Mouse (Mus musculus) neural tube, embryonic 14.5 days (tissue): ENCODE measurements around the gene 9130019O22Rik. TPM values are rescaled to one million over a fixed set of nuclear protein-coding genes. Genes with fewer than 3 reads are reported as not detected.
"Not testable (repeated sequence)": the region's sequence is repeated elsewhere in the genome, so short reads cannot be mapped to it uniquely, and the experiment has no call there.

Experiments
- ATAC-seq: fragments of 200-750 bp; cut with Nextera tagmentation; 2 replicates; pipeline ENCODE4 v1.8.0; 2017; ENCODE audit warnings: low read depth, mild to moderate bottlenecking, moderate TSS enrichment, moderate library complexity
- H3K27ac ChIP-seq: fragments of 300-500 bp; sonication (generic); 2 replicates; pipeline ENCODE4 v1.5.1; 2014; ENCODE audit warnings: low read depth, mild to moderate bottlenecking, control low read depth, low read length, moderate library complexity, mixed read lengths
- H3K27me3 ChIP-seq: fragments of 300-500 bp; sonication (generic); 2 replicates; pipeline ENCODE4 v1.6.1; 2014; ENCODE audit warnings: low read length; ENCODE audit not compliant: control insufficient read depth, insufficient read depth
- H3K36me3 ChIP-seq: fragments of 300-500 bp; sonication (generic); 2 replicates; pipeline ENCODE4 v1.6.1; 2014; ENCODE audit warnings: low read length, mixed read lengths; ENCODE audit not compliant: control insufficient read depth, insufficient read depth
- H3K4me1 ChIP-seq: fragments of 300-500 bp; sonication (generic); 2 replicates; pipeline ENCODE4 v1.6.1; 2014; ENCODE audit warnings: low read length; ENCODE audit not compliant: control insufficient read depth, insufficient read depth
- H3K4me2 ChIP-seq: fragments of 300-500 bp; sonication (generic); 2 replicates; pipeline ENCODE4 v1.6.1; 2014; ENCODE audit warnings: mild to moderate bottlenecking, low read depth, low read length, control low read depth
- H3K4me3 ChIP-seq: fragments of 300-500 bp; sonication (generic); 2 replicates; pipeline ENCODE4 v1.5.1; 2014; ENCODE audit warnings: low read depth, low read length, control low read depth, mixed read lengths
- H3K9ac ChIP-seq: fragments of 300-500 bp; sonication (generic); replicated peaks from 2 replicates; pipeline ENCODE4 v1.6.1; 2014; ENCODE audit warnings: low read depth, mild to moderate bottlenecking, control low read depth, low read length, mixed read lengths
- H3K9me3 ChIP-seq: fragments of 300-500 bp; sonication (generic); 2 replicates; pipeline ENCODE4 v1.6.1; 2016; ENCODE audit warnings: low read length; ENCODE audit not compliant: control insufficient read depth
- whole genome bisulfite sequencing: fragments of 180-500 bp; shearing (Covaris S2); extraction: QIAGEN DNeasy Blood & Tissue Kit; methylation state at CpG from one replicate; pipeline ENCODE4 v1.1.7; 2014; 5-methylcytosine and 5-hydroxymethylcytosine counted together
- polyA plus RNA-seq: library from polyadenylated mRNA; unstranded; fragments of >200 nt; fragmentation: Nextera tagmentation; extraction: Ambion mirVana; gene quantifications from 2 replicates; pipeline ENCODE4 v1.2.1, GENCODE M21; 2014

The 9130019O22Rik gene
- polyA plus RNA-seq, 1 experiment from 2014 or later: 5.6 TPM

- 80% methylated on average over 7 of the region's 7 CpGs for WGBS
- Histone ChIP-seq H3K9ac (no peak overlapping the region), H3K4me3 (no peak overlapping the region), H3K9me3 (no peaks in the 10 kb centered on the region), H3K27me3 (no peaks in the 10 kb centered on the region), H3K27ac (no peak overlapping the region), H3K4me2 (no peak overlapping the region), H3K36me3 (no peaks in the 10 kb centered on the region), H3K4me1 (peaks cover 10% of the 10 kb centered on the region; the same call in 1 of the 2 replicates)
- ATAC-seq: no peak
Observed at GRCm38 (mm10) chr7:127390306-127390705, 3.3 kb upstream of the 9130019O22Rik start.

- H3K36me3 ChIP-seq, H3K4me1 ChIP-seq, H3K4me3 ChIP-seq, H3K9me3 ChIP-seq, H3K4me2 ChIP-seq, H3K9ac ChIP-seq, H3K27ac ChIP-seq, H3K27me3 ChIP-seq, ATAC-seq: not testable (repeated sequence)
Observed at GRCm38 (mm10) chr7:127388201-127388600, 1.2 kb upstream of the 9130019O22Rik start.

- not testable (repeated sequence) for H3K27me3 ChIP-seq, H3K27ac ChIP-seq, ATAC-seq, H3K9me3 ChIP-seq, H3K4me1 ChIP-seq, H3K9ac ChIP-seq, H3K36me3 ChIP-seq, H3K4me2 ChIP-seq, H3K4me3 ChIP-seq
- 92% methylated on average over 4 of the region's 4 CpGs for WGBS
Observed at GRCm38 (mm10) chr7:127385560-127385959, 1.4 kb downstream of the 9130019O22Rik start.

GRCm38 (mm10) chr7:127378310-127378921, 8.6 kb downstream of the 9130019O22Rik start:
- H3K4me2 ChIP-seq: no peak overlapping the region
- H3K36me3 ChIP-seq: no peaks in the 10 kb centered on the region
- no peak for ATAC-seq
- no peak overlapping the region for H3K4me3 ChIP-seq
- H3K27ac ChIP-seq: no peak overlapping the region
- no peak overlapping the region for H3K9ac ChIP-seq
- no peaks in the 10 kb centered on the region for H3K27me3 ChIP-seq
- 83% methylated on average over 6 of the region's 6 CpGs for WGBS
- H3K4me1 ChIP-seq: no peaks in the 10 kb centered on the region
- H3K9me3 ChIP-seq: no peaks in the 10 kb centered on the region

- H3K27ac ChIP-seq: peak within 1 kb of the TSS; percentile 62
- H3K4me1 ChIP-seq, H3K27me3 ChIP-seq, H3K9me3 ChIP-seq, H3K36me3 ChIP-seq: not testable (repeated sequence)
- peak within 1 kb of the TSS; percentile 68 for H3K9ac ChIP-seq
- peak within 1 kb of the TSS; percentile 68 for H3K4me3 ChIP-seq
- peak within 1 kb of the TSS; percentile 70 for H3K4me2 ChIP-seq
- ATAC-seq: peak; percentile 91
- WGBS: 3% methylated on average over 49 of the region's 49 CpGs
Observed at GRCm38 (mm10) chr7:127375271-127376245, 11.4 kb downstream of the 9130019O22Rik start, which contains the start of gene Zfp747. Gene Zfp747, minus strand, starts transcription at chr7:127376050.

- not testable (repeated sequence) for H3K4me2 ChIP-seq, H3K36me3 ChIP-seq, H3K27me3 ChIP-seq, H3K4me3 ChIP-seq, H3K4me1 ChIP-seq, H3K27ac ChIP-seq, H3K9me3 ChIP-seq, ATAC-seq, H3K9ac ChIP-seq
- 80% methylated on average over 3 of the region's 3 CpGs for WGBS
Observed at GRCm38 (mm10) chr7:127371870-127372269, 15.1 kb downstream of the 9130019O22Rik start.

GRCm38 (mm10) chr7:127371213-127371612, 15.8 kb downstream of the 9130019O22Rik start:
- H3K4me2 ChIP-seq: no peak overlapping the region
- H3K9ac ChIP-seq: no peak overlapping the region
- no peak overlapping the region for H3K4me3 ChIP-seq
- no peaks in the 10 kb centered on the region for H3K9me3 ChIP-seq
- no peaks in the 10 kb centered on the region for H3K27me3 ChIP-seq
- 90% methylated on average over 2 of the region's 2 CpGs for WGBS
- H3K4me1 ChIP-seq: no peaks in the 10 kb centered on the region
- ATAC-seq: no peak
- H3K27ac ChIP-seq: no peak overlapping the region
- H3K36me3 ChIP-seq: no peaks in the 10 kb centered on the region

- Histone ChIP-seq H3K9me3 (no peaks in the 10 kb centered on the region), H3K27me3 (no peaks in the 10 kb centered on the region), H3K9ac (no peak overlapping the region), H3K4me2 (no peak overlapping the region), H3K36me3 (no peaks in the 10 kb centered on the region), H3K4me3 (no peak overlapping the region), H3K4me1 (peaks cover 6% of the 10 kb centered on the region; the same call in 1 of the 2 replicates), H3K27ac (no peak overlapping the region)
- 94% methylated on average over 3 of the region's 3 CpGs for WGBS
- ATAC-seq: no peak
Observed at GRCm38 (mm10) chr7:127366249-127366648, 20.7 kb downstream of the 9130019O22Rik start.

GRCm38 (mm10) chr7:127364166-127364565, 22.8 kb downstream of the 9130019O22Rik start:
- Histone ChIP-seq H3K4me2 (peak overlapping the region; percentile 66; the same call in 1 of the 2 replicates), H3K27ac (no peak overlapping the region), H3K36me3 (no peaks in the 10 kb centered on the region), H3K4me1 (peaks cover 6% of the 10 kb centered on the region; the same call in 1 of the 2 replicates), H3K27me3 (no peaks in the 10 kb centered on the region), H3K4me3 (peak overlapping the region; percentile 30; the same call in 1 of the 2 replicates), H3K9me3 (no peaks in the 10 kb centered on the region), H3K9ac (peak overlapping the region; percentile 56; the same call in 1 of the 2 replicates)
- ATAC-seq: no peak
- WGBS: 62% methylated on average over 4 of the region's 4 CpGs
